Mouse (Mus musculus): Measurements from ENCODE around the gene Gm30191.
"Not testable (repeated sequence)": the region's sequence is repeated elsewhere in the genome, so short reads cannot be mapped to it uniquely, and the experiment has no call there.

Gene Gm30191

GRCm38 (mm10) chr4:134251241-134252130 lies 4.8 kb downstream of the Gm30191 start:
- CTCF ChIA-PET = interaction anchor here (0.6 kb wide), 1 partner anchor 45 kb away, joined by 5 read pairs; no protein-coding TSS in a partner anchor

- CTCF ChIA-PET = interaction anchor here (0.6 kb wide), 1 partner anchor 44 kb away, joined by 5 read pairs; no protein-coding TSS in a partner anchor
Measured at GRCm38 (mm10) chr4:134252131-134252910, 5.6 kb downstream of the Gm30191 start.

GRCm38 (mm10) chr4:134252911-134253721 lies 6.4 kb downstream of the Gm30191 start:
- CTCF ChIA-PET = no interaction called here

GRCm38 (mm10) chr4:134253722-134254324 lies 7.1 kb downstream of the Gm30191 start, which contains the start of gene Grrp1:
TSS of gene Grrp1 (minus strand) at chr4:134254106.
- CTCF ChIA-PET = interaction anchor here (0.6 kb wide), 2 partner anchors 66 to 240 kb away, joined by 3 to 6 read pairs; no protein-coding TSS in a partner anchor

GRCm38 (mm10) chr4:134254835-134255234 lies 8.1 kb downstream of the Gm30191 start:
- CTCF ChIA-PET = no interaction called here

GRCm38 (mm10) chr4:134255854-134256253 lies 9.1 kb downstream of the Gm30191 start:
- CTCF ChIA-PET = no interaction called here

- CTCF ChIA-PET = interaction anchor here (0.5 to 0.6 kb wide), 3 partner anchors 139 to 660 kb away, joined by 3 to 4 read pairs (median 3); no protein-coding TSS in a partner anchor
Measured at GRCm38 (mm10) chr4:134256407-134257197, 9.9 kb downstream of the Gm30191 start.

GRCm38 (mm10) chr4:134257198-134258009 lies 10.7 kb downstream of the Gm30191 start:
- CTCF ChIA-PET = interaction anchor here (0.5 to 0.6 kb wide), 3 partner anchors 138 to 659 kb away, joined by 3 to 4 read pairs (median 3); no protein-coding TSS in a partner anchor

- CTCF ChIA-PET = interaction anchor here (1.0 kb wide), 1 partner anchor 8 kb away, joined by 3 read pairs; no protein-coding TSS in a partner anchor
Measured at GRCm38 (mm10) chr4:134258354-134258753, 11.6 kb downstream of the Gm30191 start.

GRCm38 (mm10) chr4:134263191-134263590 lies 16.5 kb downstream of the Gm30191 start:
- CTCF ChIA-PET = no interaction called here

GRCm38 (mm10) chr4:134265860-134266585 lies 19.3 kb downstream of the Gm30191 start:
- CTCF ChIA-PET = no interaction called here

- CTCF ChIA-PET = interaction anchor here (0.6 kb wide), 1 partner anchor 1453 kb away, joined by 7 read pairs; no protein-coding TSS in a partner anchor
Measured at GRCm38 (mm10) chr4:134268102-134268655, 21.4 kb downstream of the Gm30191 start.

- CTCF ChIA-PET = not testable (repeated sequence)
Measured at GRCm38 (mm10) chr4:134269622-134270021, 22.9 kb downstream of the Gm30191 start.

- CTCF ChIA-PET = no interaction called here
Measured at GRCm38 (mm10) chr4:134271979-134272378, 25.2 kb downstream of the Gm30191 start.

- CTCF ChIA-PET = interaction anchor here (1.7 kb wide), 1 partner anchor 18 kb away, joined by 4 read pairs; no protein-coding TSS in a partner anchor
Measured at GRCm38 (mm10) chr4:134272731-134273416, 26.1 kb downstream of the Gm30191 start.

- CTCF ChIA-PET = interaction anchor here (0.5 to 1.7 kb wide), 2 partner anchors 17 to 1667 kb away, joined by 3 to 4 read pairs; no protein-coding TSS in a partner anchor
Measured at GRCm38 (mm10) chr4:134273417-134274345, 26.9 kb downstream of the Gm30191 start.

Measured in spleen, embryonic (tissue).